Mouse (Mus musculus) cerebellum, adult 2 months (tissue): ENCODE results near the gene Ccdc187.

ENCODE experiments used
- CTCF ChIP-seq: fragments of 200-500 bp; IDR thresholded peaks from 2 replicates; pipeline ENCODE4 v1.5.1; 2011; ENCODE audit warnings: low read depth, mild to moderate bottlenecking, control low read depth, low read length, moderate library complexity, borderline replicate concordance; ENCODE audit not compliant: insufficient read depth
- POLR2A ChIP-seq: fragments of 200-500 bp; IDR thresholded peaks from 2 replicates; pipeline ENCODE4 v1.6.1; 2011; ENCODE audit warnings: low read length, control low read depth, borderline replicate concordance; ENCODE audit not compliant: insufficient read depth

DNA sequence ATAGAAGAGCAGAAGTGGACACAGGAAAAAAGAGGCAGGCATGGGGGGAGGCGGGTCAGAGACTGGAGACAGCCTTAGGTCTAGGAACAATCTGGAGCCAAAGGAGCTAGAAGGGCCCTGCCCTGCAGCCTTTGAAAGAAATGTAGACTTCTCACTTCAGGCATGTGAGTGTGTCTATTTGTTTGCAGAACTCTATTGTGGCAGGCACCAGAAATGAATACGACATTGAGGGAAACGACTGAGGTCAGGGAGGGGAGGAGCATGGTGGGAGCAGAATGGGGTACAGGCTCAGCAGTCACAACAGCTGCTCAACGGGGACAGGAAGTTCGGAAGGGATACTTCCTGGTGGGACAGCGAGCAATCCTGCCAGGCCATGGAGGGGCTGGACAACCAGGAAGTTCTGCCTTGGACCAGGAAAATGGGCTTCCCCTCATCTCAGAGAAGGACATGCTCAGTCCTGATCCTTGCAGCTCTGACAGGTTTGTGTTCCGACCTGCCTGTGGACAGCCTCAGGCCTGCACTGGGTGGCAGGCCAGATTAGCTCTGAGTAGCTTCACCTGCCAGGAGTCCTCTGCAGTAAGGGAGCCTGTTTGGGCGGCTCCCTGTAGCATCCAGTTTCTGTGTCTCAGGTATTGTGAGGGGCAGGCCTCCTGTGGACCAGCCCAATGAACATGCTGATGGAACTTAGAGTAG lies 41.7 kb downstream of the Ccdc187 start:
- TF ChIP-seq CTCF (no peak), POLR2A (no peak)
